Comparison of ENCODE assay signal across 22 mouse cellular contexts in genomic region chr3:26117071-26117470, GRCm38 (mm10).
DNase-seq lines count a peak whose midpoint lies in the region; ATAC-seq and TF ChIP-seq lines count a peak whose summit lies in the region.
"Had no signal": no experiment of that assay in that cellular context is flagged by ENCODE, and none has a peak within 500 bp of the region (broad histone marks: within the 10 kb centered on the region; RNA-seq: fewer than 3 reads in every experiment).

No protein-coding gene starts in this region.

- no peak for TF ChIP-seq POLR2A in lung, adult 2 months (IDR thresholded peaks at IDR 0.05; ENCODE audit: borderline replicate concordance, extremely low read depth, low read depth, low read length)

- ATAC-seq in cerebellum, adult (ENCODE audit: insufficient number of reproducible peaks, low FRiP score, low TSS enrichment), result peak; percentile 70; the same call in 1 of the 2 replicates
- ATAC-seq in hindbrain, embryonic 14.5 days (ENCODE audit: low FRiP score), result peak; percentile 51; the same call in 1 of the 2 replicates
- ATAC-seq in hindbrain, embryonic 11.5 days (ENCODE audit: low FRiP score), result no peak
- ATAC-seq in lung, embryonic 14.5 days (ENCODE audit: insufficient read depth), result peak; percentile 62; the same call in 1 of the 2 replicates
- ATAC-seq: CD4-positive, CD25-positive, alpha-beta regulatory T cell, adult 4 months; forebrain, embryonic 14.5 days; intestine, embryonic 15.5 days had no signal

- H3K4me3 ChIP-seq in hindbrain, embryonic 14.5 days (replicated peaks; ENCODE audit: low read length), result no peak overlapping the region
- H3K4me3 ChIP-seq in hindbrain, embryonic 11.5 days (ENCODE audit: low read depth, low read length), result no peak overlapping the region
- no peak overlapping the region for H3K4me3 ChIP-seq in lung, embryonic 14.5 days (ENCODE audit: low read depth, low read length)
- no peak overlapping the region for H3K4me3 ChIP-seq in lung, adult 2 months (replicated peaks; ENCODE audit: extremely low read depth, low read depth, low read length)
- H3K4me3 ChIP-seq: embryonic facial prominence, embryonic 15.5 days; erythroblast, embryonic 14.5 days; forebrain, embryonic 10.5 days; gastrocnemius, adult 2 months; heart, embryonic 13.5 days; intestine, embryonic 15.5 days had no signal

- no peak for DNase-seq in cerebellum, postnatal 36 days
- no peak for DNase-seq in hindbrain, embryonic 14.5 days (ENCODE audit: low spot score)
- DNase-seq in hindbrain, embryonic 11.5 days (ENCODE audit: low spot score), result no peak
- DNase-seq in lung, embryonic 14.5 days, result peak; percentile 55
- DNase-seq in lung, adult 2 months, result no peak
- peak; percentile 17 for DNase-seq in brain, adult 2 months (ENCODE audit: low read depth, low spot score)
- DNase-seq: adrenal gland, adult 8-10 months; B cell, adult 2 months; cerebellum, adult 9-10 months; embryo, embryonic 11 days; gastrocnemius, adult 2 months; gastrocnemius, postnatal 25 days; heart, postnatal 4 days had no signal

- H3K27me3 ChIP-seq in hindbrain, embryonic 14.5 days (ENCODE audit: control insufficient read depth, insufficient read depth, low read length), result no peaks in the 10 kb centered on the region
- no peaks in the 10 kb centered on the region for H3K27me3 ChIP-seq in hindbrain, embryonic 11.5 days (ENCODE audit: control insufficient read depth, insufficient read depth, low read length)
- H3K27me3 ChIP-seq in lung, embryonic 14.5 days (ENCODE audit: insufficient read depth, low read length), result no peaks in the 10 kb centered on the region
- H3K27me3 ChIP-seq: embryonic facial prominence, embryonic 15.5 days; heart, embryonic 13.5 days; intestine, embryonic 15.5 days had no signal

- H3K9me3 ChIP-seq in hindbrain, embryonic 14.5 days (ENCODE audit: control insufficient read depth, low read length), result no peaks in the 10 kb centered on the region
- no peaks in the 10 kb centered on the region for H3K9me3 ChIP-seq in hindbrain, embryonic 11.5 days (ENCODE audit: control insufficient read depth, low read length)
- H3K9me3 ChIP-seq in lung, embryonic 14.5 days (ENCODE audit: low read depth, low read length), result no peaks in the 10 kb centered on the region
- H3K9me3 ChIP-seq: embryonic facial prominence, embryonic 15.5 days; forebrain, embryonic 10.5 days; G1E; heart, embryonic 13.5 days; intestine, embryonic 15.5 days had no signal

- no peaks in the 10 kb centered on the region for H3K36me3 ChIP-seq in hindbrain, embryonic 14.5 days (replicated peaks; ENCODE audit: control insufficient read depth, insufficient read depth)
- no peaks in the 10 kb centered on the region for H3K36me3 ChIP-seq in hindbrain, embryonic 11.5 days (ENCODE audit: control insufficient read depth, insufficient read depth, low read length)
- no peaks in the 10 kb centered on the region for H3K36me3 ChIP-seq in lung, embryonic 14.5 days (ENCODE audit: insufficient read depth)
- H3K36me3 ChIP-seq: embryonic facial prominence, embryonic 15.5 days; forebrain, embryonic 10.5 days; G1E; heart, embryonic 13.5 days; intestine, embryonic 15.5 days had no signal

- no peaks in the 10 kb centered on the region for H3K4me1 ChIP-seq in hindbrain, embryonic 14.5 days (replicated peaks; ENCODE audit: control insufficient read depth, insufficient read depth, low read length)
- H3K4me1 ChIP-seq in hindbrain, embryonic 11.5 days (replicated peaks; ENCODE audit: control insufficient read depth, insufficient read depth, low read length), result no peaks in the 10 kb centered on the region
- no peaks in the 10 kb centered on the region for H3K4me1 ChIP-seq in lung, embryonic 14.5 days (ENCODE audit: insufficient read depth)
- no peaks in the 10 kb centered on the region for H3K4me1 ChIP-seq in lung, adult 2 months (ENCODE audit: control insufficient read depth, insufficient read depth, low read length)
- H3K4me1 ChIP-seq: embryonic facial prominence, embryonic 15.5 days; forebrain, embryonic 10.5 days; heart, embryonic 13.5 days; intestine, embryonic 15.5 days had no signal

- 79% methylated on average over 1 of the region's 1 CpGs for WGBS in hindbrain, embryonic 14.5 days
- 89% methylated on average over 1 of the region's 1 CpGs for WGBS in hindbrain, embryonic 11.5 days
- 67% methylated on average over 1 of the region's 1 CpGs for WGBS in lung, embryonic 14.5 days
- WGBS in lung, adult 2 months, result 61% methylated on average over 1 of the region's 1 CpGs

- TF ChIP-seq CTCF in lung, embryonic 14.5 days (IDR thresholded peaks at IDR 0.05; ENCODE audit: low read depth), result no peak
- no peak for TF ChIP-seq CTCF in lung, adult 2 months (IDR thresholded peaks at IDR 0.05; ENCODE audit: insufficient read depth, low read length)

- H3K4me2 ChIP-seq in hindbrain, embryonic 14.5 days (replicated peaks), result no peak overlapping the region
- H3K4me2 ChIP-seq in hindbrain, embryonic 11.5 days (replicated peaks; ENCODE audit: low read depth, low read length), result no peak overlapping the region
- H3K4me2 ChIP-seq in lung, embryonic 14.5 days, result no peak overlapping the region
- H3K4me2 ChIP-seq: embryonic facial prominence, embryonic 15.5 days; heart, embryonic 13.5 days; intestine, embryonic 15.5 days had no signal

- H3K9ac ChIP-seq in hindbrain, embryonic 14.5 days, result no peak overlapping the region
- H3K9ac ChIP-seq in hindbrain, embryonic 11.5 days (ENCODE audit: low read depth, low read length), result no peak overlapping the region
- H3K9ac ChIP-seq in lung, embryonic 14.5 days, result no peak overlapping the region
- H3K9ac ChIP-seq: embryonic facial prominence, embryonic 15.5 days; heart, embryonic 13.5 days; intestine, embryonic 15.5 days had no signal

- no peak overlapping the region for H3K27ac ChIP-seq in hindbrain, embryonic 14.5 days
- no peak overlapping the region for H3K27ac ChIP-seq in hindbrain, embryonic 11.5 days (ENCODE audit: low read depth, low read length)
- no peak overlapping the region for H3K27ac ChIP-seq in lung, embryonic 14.5 days (ENCODE audit: low read depth)
- H3K27ac ChIP-seq: embryonic facial prominence, embryonic 15.5 days; forebrain, embryonic 10.5 days; gastrocnemius, adult 2 months; heart, embryonic 13.5 days; intestine, embryonic 15.5 days had no signal

Comparison
In these comparisons a context has a peak if more than half of its experiments do, and no peak if none do; other contexts are left out.
1. DNase-seq: peak in lung, embryonic 14.5 days (single experiment) and brain, adult 2 months (single experiment); none in cerebellum, postnatal 36 days (0 of 2), hindbrain, embryonic 14.5 days (single experiment), hindbrain, embryonic 11.5 days (single experiment) and lung, adult 2 months (single experiment).